Mouse (Mus musculus) liver, adult 2 months (tissue): ENCODE measurements around the gene Dbr1. TPM values are rescaled to one million over a fixed set of nuclear protein-coding genes. Genes with fewer than 3 reads are reported as not detected.

Experiments
- DNase-seq: peaks from one replicate; pipeline ENCODE4 v3.0.0-alpha.2; 2011; ENCODE audit warnings: low read depth, low spot score; ENCODE audit errors: extremely low read depth
- H3K27ac ChIP-seq: fragments of 200-500 bp; replicated peaks from 2 replicates; pipeline ENCODE4 v1.5.1; 2012; ENCODE audit warnings: low read depth, mild to moderate bottlenecking, control low read depth, inconsistent platforms, low read length; ENCODE audit not compliant: insufficient read depth
- H3K27me3 ChIP-seq: fragments of 200-500 bp; 2 replicates; pipeline ENCODE4 v1.6.1; 2012; ENCODE audit warnings: mild to moderate bottlenecking, moderate library complexity, low read length, inconsistent platforms; ENCODE audit not compliant: control insufficient read depth, insufficient read depth
- H3K36me3 ChIP-seq: fragments of 200-500 bp; 2 replicates; pipeline ENCODE4 v1.6.1; 2012; ENCODE audit warnings: low read length, inconsistent platforms; ENCODE audit not compliant: control insufficient read depth, insufficient read depth
- H3K4me1 ChIP-seq: fragments of 200-500 bp; 2 replicates; pipeline ENCODE4 v1.6.1; 2011; ENCODE audit warnings: low read length; ENCODE audit not compliant: control insufficient read depth, insufficient read depth
- H3K4me3 ChIP-seq: fragments of 200-500 bp; 2 replicates; pipeline ENCODE4 v1.5.1; 2011; ENCODE audit warnings: low read depth, mild to moderate bottlenecking, control low read depth, low read length, moderate library complexity; ENCODE audit not compliant: insufficient read depth
- H3K79me2 ChIP-seq: fragments of 200-500 bp; 2 replicates; pipeline ENCODE4 v1.6.1; 2012; ENCODE audit warnings: inconsistent platforms, mild to moderate bottlenecking, low read length, moderate library complexity; ENCODE audit not compliant: control insufficient read depth, insufficient read depth
- H3K9ac ChIP-seq: fragments of 200-500 bp; 2 replicates; pipeline ENCODE4 v1.6.1; 2012; ENCODE audit warnings: low read depth, mild to moderate bottlenecking, control low read depth, inconsistent platforms, low read length
- CTCF ChIP-seq: fragments of 200-500 bp; IDR thresholded peaks from 2 replicates; pipeline ENCODE4 v1.5.1; 2011; ENCODE audit warnings: low read depth, low read length, control low read depth
- POLR2A ChIP-seq: fragments of 200-500 bp; IDR thresholded peaks from 2 replicates; pipeline ENCODE4 v1.6.1; 2011; ENCODE audit warnings: low read length, control low read depth; ENCODE audit not compliant: insufficient read depth; ENCODE audit errors: extremely low read depth
- WGBS: fragments of 180-500 bp; shearing (Covaris S2); methylation state at CpG from one replicate; pipeline ENCODE4 v1.1.7; 2018; 5-methylcytosine and 5-hydroxymethylcytosine counted together
- polyA plus RNA-seq: library from polyadenylated mRNA; depleted of rRNA; stranded (reverse); fragments of >200 nt; gene quantifications from 2 replicates; pipeline ENCODE4 v1.2.3, GENCODE M21; 2012
- total RNA-seq: library from RNA; depleted of rRNA; stranded (reverse); fragments of >200 nt; gene quantifications from 2 replicates; pipeline ENCODE4 v1.2.3, GENCODE M21; 2014

Dbr1 gene
- total and polyA plus RNA-seq, 2 experiments = 7.1 to 11.5 TPM

- DNase-seq = no peak
- H3K27me3 ChIP-seq = 0 out of 2 replicates have a peak, but pooled peaks cover 2% of the 10 kb centered on the region
- no peaks in the 10 kb centered on the region for H3K79me2 ChIP-seq
- no peak overlapping the region for H3K4me3 ChIP-seq
- H3K27ac ChIP-seq = no peak overlapping the region
- TF ChIP-seq POLR2A (no peak), CTCF (no peak)
- H3K9ac ChIP-seq = no peak overlapping the region
- WGBS = 70% methylated on average over 1 of the region's 1 CpGs
- no peaks in the 10 kb centered on the region for H3K36me3 ChIP-seq
- H3K4me1 ChIP-seq = no peaks in the 10 kb centered on the region
Measured at GRCm38 (mm10) chr9:99622034-99622433, 46.4 kb downstream of the Dbr1 start.

GRCm38 (mm10) chr9:99622966-99623365 lies 47.4 kb downstream of the Dbr1 start:
- H3K27ac ChIP-seq = no peak overlapping the region
- WGBS = 52% methylated on average over 2 of the region's 2 CpGs
- no peak overlapping the region for H3K9ac ChIP-seq
- no peak overlapping the region for H3K4me3 ChIP-seq
- TF ChIP-seq CTCF (no peak), POLR2A (no peak)
- H3K4me1 ChIP-seq = no peaks in the 10 kb centered on the region
- no peaks in the 10 kb centered on the region for H3K79me2 ChIP-seq
- H3K27me3 ChIP-seq = 0 out of 2 replicates have a peak, but pooled peaks cover 2% of the 10 kb centered on the region
- no peak for DNase-seq
- H3K36me3 ChIP-seq = no peaks in the 10 kb centered on the region

GRCm38 (mm10) chr9:99624117-99624516 lies 48.5 kb downstream of the Dbr1 start:
- WGBS = 72% methylated on average over 6 of the region's 6 CpGs
- Histone ChIP-seq H3K79me2 (no peaks in the 10 kb centered on the region), H3K4me3 (no peak overlapping the region), H3K27ac (no peak overlapping the region), H3K27me3 (0 out of 2 replicates have a peak, but pooled peaks cover 2% of the 10 kb centered on the region), H3K9ac (no peak overlapping the region), H3K4me1 (no peaks in the 10 kb centered on the region), H3K36me3 (no peaks in the 10 kb centered on the region)
- TF ChIP-seq CTCF = no peak
- no peak for DNase-seq

GRCm38 (mm10) chr9:99628581-99628980 lies 53.0 kb downstream of the Dbr1 start:
- no peak for DNase-seq
- Histone ChIP-seq H3K9ac (no peak overlapping the region), H3K79me2 (no peaks in the 10 kb centered on the region), H3K27ac (no peak overlapping the region), H3K27me3 (no peaks in the 10 kb centered on the region), H3K4me1 (no peaks in the 10 kb centered on the region), H3K4me3 (no peak overlapping the region), H3K36me3 (no peaks in the 10 kb centered on the region)
- no peak for TF ChIP-seq CTCF
- TF ChIP-seq POLR2A = no peak
- WGBS = 84% methylated on average over 4 of the region's 4 CpGs

GRCm38 (mm10) chr9:99629281-99630011 lies 53.8 kb downstream of the Dbr1 start, which contains the start of gene Dzip1l:
Gene Dzip1l (plus strand): TSS chr9:99629496.
- Histone ChIP-seq H3K27ac (0 out of 2 replicates have a peak within 1 kb of the TSS, but pooled peaks have one; percentile 14), H3K4me1 (no peaks in the 10 kb centered on the region), H3K79me2 (no peaks in the 10 kb centered on the region)

GRCm38 (mm10) chr9:99630071-99630470 lies 54.5 kb downstream of the Dbr1 start:
- 17% methylated on average over 11 of the region's 11 CpGs for WGBS
- H3K27me3 ChIP-seq = no peaks in the 10 kb centered on the region
- no peaks in the 10 kb centered on the region for H3K4me1 ChIP-seq
- TF ChIP-seq CTCF = no peak
- TF ChIP-seq POLR2A = no peak
- H3K36me3 ChIP-seq = no peaks in the 10 kb centered on the region
- no peaks in the 10 kb centered on the region for H3K79me2 ChIP-seq
- H3K9ac ChIP-seq = no peak overlapping the region; the same call in 1 of the 2 replicates
- peak overlapping the region; percentile 60 for H3K4me3 ChIP-seq
- DNase-seq = no peak
- H3K27ac ChIP-seq = 0 out of 2 replicates have a peak overlapping the region, but pooled peaks have one; percentile 14

More at GRCm38 (mm10) chr9:99629281-99630011, 53.8 kb downstream of the Dbr1 start, which contains the start of gene Dzip1l:
- 4% methylated on average over 44 of the region's 44 CpGs for WGBS
- no peak for DNase-seq
- TF ChIP-seq CTCF (no peak), POLR2A (no peak)
- H3K36me3 ChIP-seq = no peaks in the 10 kb centered on the region
- H3K9ac ChIP-seq = peak within 1 kb of the TSS; percentile 40
- no peaks in the 10 kb centered on the region for H3K27me3 ChIP-seq
- peak within 1 kb of the TSS; percentile 60 for H3K4me3 ChIP-seq
